Mouse (Mus musculus) MEL (cell line): ENCODE measurements around the gene Col18a1.

Experiments
- CHD1 ChIP-seq: IDR thresholded peaks from 2 replicates; pipeline ENCODE4 v1.6.1; 2012; ENCODE audit warnings: low read depth, mild to moderate bottlenecking, inconsistent platforms, low read length, improper control_type of control experiment
- CHD2 ChIP-seq: IDR thresholded peaks from 2 replicates; pipeline ENCODE4 v1.6.1; 2011; ENCODE audit warnings: low read length, improper control_type of control experiment
- CTCF ChIP-seq, 3 experiments: IDR thresholded peaks in 2 of 3; conservative IDR thresholded peaks in 1 of 3; 2 replicates each; pipeline ENCODE4 v1.5.1; 2011 to 2012; ENCODE audit warnings: low read length in 3 of 3, low read depth in 2 of 3, mild to moderate bottlenecking in 2 of 3, improper control_type of control experiment in 1 of 3, inconsistent platforms in 1 of 3, mixed read lengths in 1 of 3, moderate library complexity in 1 of 3; ENCODE audit not compliant: control insufficient read depth in 1 of 3, insufficient read depth in 1 of 3, poor library complexity in 1 of 3, severe bottlenecking in 1 of 3
- KAT2A ChIP-seq: conservative IDR thresholded peaks from 2 replicates; pipeline ENCODE4 v1.6.1; 2012; ENCODE audit warnings: low read depth, low read length, improper control_type of control experiment, inconsistent platforms
- MAZ ChIP-seq: IDR thresholded peaks from 2 replicates; pipeline ENCODE4 v1.6.1; 2012; ENCODE audit warnings: low read depth, mild to moderate bottlenecking, inconsistent platforms, low read length, improper control_type of control experiment
- MYC ChIP-seq: IDR thresholded peaks from 2 replicates; pipeline ENCODE4 v1.6.1; 2011; ENCODE audit warnings: low read depth, mild to moderate bottlenecking, low read length, improper control_type of control experiment, moderate library complexity
- NELFE ChIP-seq: IDR thresholded peaks from 2 replicates; pipeline ENCODE4 v1.6.1; 2011; ENCODE audit warnings: low read depth, low read length, improper control_type of control experiment
- POLR2AphosphoS2 ChIP-seq: IDR thresholded peaks from 2 replicates; pipeline ENCODE4 v1.6.1; 2011; ENCODE audit warnings: low read length, improper control_type of control experiment
- TAL1 ChIP-seq: IDR thresholded peaks from 2 replicates; pipeline ENCODE4 v1.6.1; 2012; ENCODE audit warnings: mild to moderate bottlenecking, inconsistent platforms, low read length, moderate library complexity, mixed read lengths
- TBP ChIP-seq: IDR thresholded peaks from 2 replicates; pipeline ENCODE4 v1.8.0; 2011; ENCODE audit warnings: low read depth, low read length, improper control_type of control experiment
- ZKSCAN1 ChIP-seq: IDR thresholded peaks from 2 replicates; pipeline ENCODE4 v1.6.1; 2012; ENCODE audit warnings: low read depth, mild to moderate bottlenecking, inconsistent platforms, low read length, improper control_type of control experiment, moderate library complexity

GRCm38 (mm10) chr10:77068469-77068868 is 97.9 kb downstream of the Col18a1 start:
- TF ChIP-seq ZKSCAN1 (no peak), KAT2A (no peak), CHD1 (no peak), TAL1 (peak; percentile 25; the same call in 1 of the 2 replicates), CHD2 (no peak), CTCF (IDR thresholded peaks at IDR 0.05 in 2 of 3, conservative IDR thresholded peaks at IDR 0.05 in 1 of 3; ENCODE audit: control insufficient read depth in 1 of 3, insufficient read depth in 1 of 3, low read depth in 2 of 3, low read length in 3 of 3, poor library complexity in 1 of 3, severe bottlenecking in 1 of 3) (no peak), POLR2AphosphoS2 (no peak), MAZ (no peak), NELFE (no peak), MYC (no peak), TBP (no peak)
